Mouse (Mus musculus) liver, embryonic 14.5 days (tissue): ENCODE data around the gene Pabpn1l.

ENCODE experiments used
- CTCF ChIP-seq: IDR thresholded peaks from 2 replicates; pipeline ENCODE4 v1.5.1; 2016; ENCODE audit warnings: antibody characterized with exemption, low read depth, control low read depth
- EP300 ChIP-seq: IDR thresholded peaks from 2 replicates; pipeline ENCODE4 v1.6.1; 2016; ENCODE audit warnings: antibody characterized with exemption, low read depth

DNA sequence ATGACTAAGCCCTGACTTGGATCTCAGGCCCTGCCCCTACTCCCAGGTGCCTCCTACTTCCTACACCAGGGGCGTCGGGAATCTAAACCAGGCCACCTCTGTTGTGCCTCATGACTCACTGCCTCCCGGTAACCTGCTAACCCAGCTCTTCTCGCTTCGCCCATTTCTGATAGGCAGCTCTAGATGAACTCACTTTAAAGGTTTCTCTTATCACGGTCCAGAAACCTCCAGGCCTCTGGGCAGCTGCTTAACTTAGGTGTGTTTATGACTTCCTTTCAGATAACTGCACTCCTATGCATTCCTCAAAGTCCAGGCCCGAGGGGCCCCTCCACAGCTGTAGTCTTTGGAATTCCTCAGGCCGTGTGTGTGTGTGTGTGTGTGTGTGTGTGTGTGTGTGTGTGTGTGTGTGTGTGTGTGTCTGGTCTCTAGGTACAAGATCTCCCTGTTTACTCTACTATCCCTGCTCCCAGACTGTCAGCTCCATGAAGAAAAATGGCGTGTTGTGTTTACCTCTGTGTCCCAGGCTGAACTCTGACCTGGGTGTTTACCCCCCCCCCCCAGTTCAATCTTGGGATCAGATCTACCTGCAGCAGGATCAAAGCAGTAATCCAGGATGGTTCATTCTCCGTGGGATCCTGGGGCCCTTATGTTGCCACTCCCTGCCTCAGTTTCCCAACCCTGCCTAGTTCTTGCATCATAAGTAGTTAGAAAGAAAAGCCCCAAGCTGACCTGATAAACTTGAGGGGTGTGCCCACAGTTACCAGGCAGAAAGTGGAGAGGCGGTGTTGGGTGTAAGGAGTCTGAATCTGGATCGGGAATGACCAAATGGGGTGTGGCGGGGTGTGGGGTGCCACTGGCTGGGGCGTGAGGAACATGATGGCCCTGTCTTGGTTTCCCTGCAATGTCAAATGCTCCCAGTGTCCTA, 13.6 kb upstream of the Pabpn1l start:
- peak; percentile 81 for TF ChIP-seq EP300
- TF ChIP-seq CTCF = no peak
